In the genomic region with DNA sequence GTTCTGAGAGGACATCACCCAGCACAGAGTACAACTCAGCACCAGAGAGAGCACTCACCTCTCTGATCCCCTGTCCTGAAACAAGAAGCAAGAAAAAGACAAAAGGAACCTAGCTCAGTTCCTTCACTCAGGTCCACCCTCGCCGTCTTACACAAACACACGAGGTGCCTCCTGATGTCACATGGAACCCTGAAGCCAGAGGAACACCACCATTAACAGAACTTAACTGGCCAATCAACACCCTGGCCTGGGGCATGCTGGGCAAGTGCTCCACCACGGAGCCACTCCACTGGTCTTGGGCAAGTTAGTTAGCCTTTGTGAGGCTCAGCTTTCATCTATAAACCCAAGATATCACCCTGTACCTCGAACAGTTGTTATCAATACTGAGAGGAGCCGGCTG, we compare ENCODE assay signal across 17 mouse cellular contexts.
"Had no signal": no experiment of that assay in that cellular context is flagged by ENCODE, and none has a peak within 500 bp of the region (broad histone marks: within the 10 kb centered on the region; RNA-seq: fewer than 3 reads in every experiment).

No protein-coding gene starts in this region.

- H3K9ac ChIP-seq: neural tube, embryonic 12.5 days; neural tube, embryonic 13.5 days; neural tube, embryonic 15.5 days; stomach, embryonic 15.5 days had no signal

- H3K27ac ChIP-seq: neural tube, embryonic 12.5 days; neural tube, embryonic 13.5 days; neural tube, embryonic 15.5 days; stomach, embryonic 15.5 days; stomach, postnatal 0 days had no signal

- H3K9me3 ChIP-seq: neural tube, embryonic 12.5 days; neural tube, embryonic 13.5 days; neural tube, embryonic 15.5 days; stomach, embryonic 15.5 days had no signal

- H3K36me3 ChIP-seq: neural tube, embryonic 12.5 days; neural tube, embryonic 13.5 days; neural tube, embryonic 15.5 days; stomach, embryonic 15.5 days had no signal

- H3K27me3 ChIP-seq: neural tube, embryonic 13.5 days; neural tube, embryonic 15.5 days; stomach, embryonic 15.5 days had no signal

- H3K4me3 ChIP-seq: neural tube, embryonic 12.5 days; neural tube, embryonic 13.5 days; neural tube, embryonic 15.5 days; stomach, embryonic 15.5 days had no signal

- H3K4me2 ChIP-seq: neural tube, embryonic 12.5 days; neural tube, embryonic 13.5 days; neural tube, embryonic 15.5 days; stomach, embryonic 15.5 days had no signal

- H3K4me1 ChIP-seq: neural tube, embryonic 12.5 days; neural tube, embryonic 13.5 days; neural tube, embryonic 15.5 days; stomach, embryonic 15.5 days had no signal

- DNase-seq: retina, postnatal 1 day; right cerebral cortex, adult 18-20 months; right cerebral cortex, postnatal 14 days; right cerebral cortex, postnatal 25 days; right cerebral cortex, postnatal 4 days; spleen, adult 18-20 months; thymus, adult 18-20 months; thymus, adult 2 months; thymus, postnatal 14 days; thymus, postnatal 25 days; thymus, postnatal 36 days; thymus, postnatal 4 days had no signal
